Mouse (Mus musculus) kidney, postnatal 0 days (tissue): ENCODE results near the gene Fgfr2. TPM values are rescaled to one million over a fixed set of nuclear protein-coding genes. Genes with fewer than 3 reads are reported as not detected.
A peak's percentile ranks its signal among the peaks of the same experiment; 100 is the strongest.

Experiments
- ATAC-seq: fragments of 200-750 bp; cut with Nextera tagmentation; replicated peaks from 2 replicates; pipeline ENCODE4 v1.8.0; 2017; ENCODE audit warnings: low read depth, moderate number of reproducible peaks, moderate TSS enrichment, moderate library complexity; ENCODE audit not compliant: low FRiP score
- DNase-seq: peaks from one replicate; pipeline ENCODE4 v3.0.0-alpha.2; 2016; ENCODE audit warnings: low spot score
- H3K27ac ChIP-seq: fragments of 300-500 bp; sonication (generic); 2 replicates; pipeline ENCODE4 v1.5.1; 2014; ENCODE audit warnings: mild to moderate bottlenecking
- H3K27me3 ChIP-seq: fragments of 300-500 bp; sonication (generic); 2 replicates; pipeline ENCODE4 v1.6.1; 2014; ENCODE audit warnings: low read length, mixed read lengths; ENCODE audit not compliant: insufficient read depth
- H3K36me3 ChIP-seq: fragments of 300-500 bp; sonication (generic); 2 replicates; pipeline ENCODE4 v1.6.1; 2014; ENCODE audit warnings: low read length, mixed read lengths; ENCODE audit not compliant: insufficient read depth
- H3K4me1 ChIP-seq: fragments of 300-500 bp; sonication (generic); replicated peaks from 2 replicates; pipeline ENCODE4 v1.6.1; 2014; ENCODE audit warnings: antibody characterized with exemption, low read length, mixed read lengths; ENCODE audit not compliant: insufficient read depth
- H3K4me2 ChIP-seq: fragments of 300-500 bp; sonication (generic); 2 replicates; pipeline ENCODE4 v1.6.1; 2014; ENCODE audit warnings: mild to moderate bottlenecking, low read length, moderate library complexity, mixed read lengths
- H3K4me3 ChIP-seq: fragments of 300-500 bp; sonication (generic); replicated peaks from 2 replicates; pipeline ENCODE4 v1.5.1; 2014; ENCODE audit warnings: low read depth, low read length
- H3K9ac ChIP-seq: fragments of 300-500 bp; sonication (generic); 2 replicates; pipeline ENCODE4 v1.6.1; 2014; ENCODE audit warnings: low read depth, low read length
- H3K9me3 ChIP-seq: fragments of 300-500 bp; sonication (generic); replicated peaks from 2 replicates; pipeline ENCODE4 v1.6.1; 2016; ENCODE audit warnings: low read length, inconsistent platforms, mixed read lengths
- CTCF ChIP-seq: IDR thresholded peaks from 2 replicates; pipeline ENCODE4 v1.5.1; 2016; ENCODE audit warnings: antibody characterized with exemption, low read depth, mild to moderate bottlenecking, moderate library complexity
- WGBS: fragments of 180-500 bp; shearing (Covaris S2); extraction: QIAGEN DNeasy Blood & Tissue Kit; methylation state at CpG from one replicate; pipeline ENCODE4 v1.1.7; 2014; 5-methylcytosine and 5-hydroxymethylcytosine counted together
- polyA plus RNA-seq: library from polyadenylated mRNA; unstranded; fragments of >200 nt; fragmentation: Nextera tagmentation; extraction: Ambion mirVana; gene quantifications from 2 replicates; pipeline ENCODE4 v1.2.1, GENCODE M21; 2015

Gene Fgfr2
- polyA plus RNA-seq, 1 experiment from 2014 or later, result 79.8 TPM

DNA sequence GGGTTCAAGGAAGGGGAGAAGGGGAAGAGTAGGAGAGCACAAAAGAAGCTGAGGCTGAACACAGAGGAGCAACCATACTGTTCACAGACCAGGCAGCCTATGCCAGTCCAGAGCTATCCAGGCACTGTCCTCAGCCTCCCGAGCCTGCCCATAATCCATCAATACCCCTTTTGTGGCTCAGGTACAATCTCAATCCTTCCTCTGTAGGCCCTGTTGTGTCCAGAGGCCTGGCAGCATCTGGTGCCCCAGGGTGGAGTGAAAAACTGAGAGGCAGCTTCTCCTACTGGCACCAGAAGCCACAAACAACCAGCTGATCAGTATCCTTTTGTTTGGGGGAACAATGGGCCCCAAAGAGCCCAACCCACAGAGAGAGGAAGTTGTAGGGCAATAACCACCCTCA, 2818.5 kb downstream of the Fgfr2 start:
- no peaks in the 10 kb centered on the region for H3K4me1 ChIP-seq
- no peak overlapping the region for H3K27ac ChIP-seq
- no peaks in the 10 kb centered on the region for H3K9me3 ChIP-seq
- no peak for TF ChIP-seq CTCF
- WGBS, result 100% methylated on average over 1 of the region's 1 CpGs
- no peak overlapping the region for H3K4me2 ChIP-seq
- no peak overlapping the region for H3K9ac ChIP-seq
- no peaks in the 10 kb centered on the region for H3K36me3 ChIP-seq
- H3K4me3 ChIP-seq, result no peak overlapping the region
- ATAC-seq (no peak), DNase-seq (no peak)
- H3K27me3 ChIP-seq, result no peaks in the 10 kb centered on the region

DNA sequence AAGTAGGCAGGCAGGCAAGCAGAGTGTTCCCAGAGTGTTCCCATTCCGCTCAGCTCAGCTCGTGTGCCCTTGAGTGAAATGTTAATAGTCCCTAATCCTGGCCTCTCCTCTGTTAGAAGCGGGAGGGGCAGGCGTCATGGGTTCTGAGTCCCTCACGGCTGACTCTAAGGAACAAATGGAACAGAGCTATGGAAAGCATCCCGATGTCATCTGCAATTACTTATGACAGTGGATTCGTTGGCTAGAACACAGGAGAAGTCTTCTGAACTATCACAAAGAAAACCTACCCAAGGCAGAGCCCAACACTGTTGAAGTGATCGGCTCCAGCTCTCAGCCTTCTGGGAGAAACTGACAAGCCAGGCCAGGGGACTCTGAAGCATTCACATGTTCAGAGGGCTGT, 2819.7 kb downstream of the Fgfr2 start:
- no peak overlapping the region for H3K4me3 ChIP-seq
- no peaks in the 10 kb centered on the region for H3K9me3 ChIP-seq
- WGBS, result 46% methylated on average over 8 of the region's 8 CpGs
- ATAC-seq, result no peak
- TF ChIP-seq CTCF, result no peak
- DNase-seq, result peak; percentile 36
- H3K4me2 ChIP-seq, result no peak overlapping the region
- H3K27me3 ChIP-seq, result no peaks in the 10 kb centered on the region
- H3K27ac ChIP-seq, result no peak overlapping the region
- H3K9ac ChIP-seq, result no peak overlapping the region
- no peaks in the 10 kb centered on the region for H3K36me3 ChIP-seq
- H3K4me1 ChIP-seq, result no peaks in the 10 kb centered on the region

GRCm38 (mm10) chr7:130300606-130301005, 2822.5 kb downstream of the Fgfr2 start:
- Histone ChIP-seq H3K4me1 (no peaks in the 10 kb centered on the region), H3K27me3 (no peaks in the 10 kb centered on the region), H3K4me3 (no peak overlapping the region), H3K36me3 (no peaks in the 10 kb centered on the region), H3K9ac (no peak overlapping the region), H3K27ac (no peak overlapping the region), H3K9me3 (no peaks in the 10 kb centered on the region), H3K4me2 (no peak overlapping the region)
- no peak for TF ChIP-seq CTCF
- DNase-seq (no peak), ATAC-seq (no peak)
- WGBS, result 93% methylated on average over 3 of the region's 3 CpGs

DNA sequence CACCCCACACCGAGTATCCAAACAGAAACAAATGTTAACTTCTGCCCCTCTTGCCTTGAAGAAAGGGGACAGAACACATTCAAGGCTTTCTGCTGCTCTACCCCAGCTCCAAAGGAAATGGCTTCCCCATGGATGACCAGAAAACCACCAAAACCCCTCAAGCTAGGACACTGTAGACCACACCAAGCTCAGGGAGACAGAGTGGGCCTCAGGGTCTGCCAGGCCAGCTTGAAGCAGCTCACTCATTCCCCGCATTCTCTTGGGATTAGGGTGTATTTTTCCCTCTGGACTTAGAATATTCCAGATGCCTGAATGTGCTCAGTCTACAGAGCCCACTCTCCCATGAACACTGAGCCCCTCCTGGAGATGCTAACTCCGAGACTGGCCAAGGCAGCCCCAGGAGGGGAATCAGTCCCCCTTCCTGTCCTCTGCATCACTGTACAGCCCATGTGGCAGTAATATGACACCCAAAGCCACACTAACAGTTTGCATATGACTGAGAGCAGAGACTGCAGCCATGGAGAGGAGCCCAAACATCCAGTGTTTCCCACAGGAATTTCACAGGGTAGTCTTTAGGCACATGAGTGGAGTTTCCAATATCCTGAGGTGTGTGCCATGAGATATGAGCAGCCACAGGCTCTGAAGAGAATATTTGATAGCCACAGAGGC, 2824.1 kb downstream of the Fgfr2 start:
- DNase-seq, result peak; percentile 53

GRCm38 (mm10) chr7:130291179-130291578, 2832.0 kb downstream of the Fgfr2 start:
- DNase-seq, result no peak
- H3K4me2 ChIP-seq, result no peak overlapping the region
- no peaks in the 10 kb centered on the region for H3K36me3 ChIP-seq
- TF ChIP-seq CTCF, result no peak
- H3K4me1 ChIP-seq, result peaks cover 18% of the 10 kb centered on the region
- no peak overlapping the region for H3K9ac ChIP-seq
- no peak overlapping the region for H3K27ac ChIP-seq
- ATAC-seq, result no peak
- no peaks in the 10 kb centered on the region for H3K27me3 ChIP-seq
- no peak overlapping the region for H3K4me3 ChIP-seq
- 86% methylated on average over 6 of the region's 6 CpGs for WGBS
- H3K9me3 ChIP-seq, result no peaks in the 10 kb centered on the region

More for the DNA sequence above, 2824.1 kb downstream of the Fgfr2 start:
- H3K4me1 ChIP-seq, result no peaks in the 10 kb centered on the region
- no peak overlapping the region for H3K27ac ChIP-seq
- no peaks in the 10 kb centered on the region for H3K27me3 ChIP-seq
- no peak for TF ChIP-seq CTCF
- no peaks in the 10 kb centered on the region for H3K9me3 ChIP-seq
- no peak overlapping the region for H3K4me2 ChIP-seq
- no peak overlapping the region for H3K9ac ChIP-seq
- no peak overlapping the region for H3K4me3 ChIP-seq
- 54% methylated on average over 3 of the region's 3 CpGs for WGBS
- no peaks in the 10 kb centered on the region for H3K36me3 ChIP-seq
- no peak for ATAC-seq

DNA sequence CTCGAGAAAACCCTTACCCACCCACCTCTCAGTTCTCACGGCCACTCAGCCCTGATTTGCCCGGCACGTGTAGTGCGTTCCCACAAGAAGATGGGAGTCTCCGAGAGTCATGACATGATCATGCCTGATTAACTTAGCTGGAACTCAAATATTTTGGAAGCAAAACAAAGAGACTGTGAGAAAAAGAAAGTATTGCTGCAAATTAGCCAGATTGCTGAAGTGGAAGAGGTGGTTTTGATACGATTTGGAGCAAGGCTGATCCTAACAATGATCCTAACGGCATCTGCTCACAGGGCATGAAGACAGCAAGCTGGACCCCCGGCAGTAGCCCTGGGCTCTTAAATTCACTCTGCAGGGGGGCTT, 2833.7 kb downstream of the Fgfr2 start:
- no peak for TF ChIP-seq CTCF
- DNase-seq, result no peak
- Histone ChIP-seq H3K9ac (no peak overlapping the region), H3K9me3 (no peaks in the 10 kb centered on the region), H3K27ac (no peak overlapping the region), H3K36me3 (no peaks in the 10 kb centered on the region), H3K4me1 (peaks cover 18% of the 10 kb centered on the region), H3K27me3 (no peaks in the 10 kb centered on the region), H3K4me2 (peak overlapping the region; percentile 27; the same call in 1 of the 2 replicates), H3K4me3 (no peak overlapping the region)
- ATAC-seq, result no peak
- 23% methylated on average over 9 of the region's 9 CpGs for whole genome bisulfite sequencing
